Mouse (Mus musculus) heart, embryonic 13.5 days (tissue): Measurements from ENCODE around the gene Hps4. TPM values are rescaled to one million over a fixed set of nuclear protein-coding genes. Genes with fewer than 3 reads are reported as not detected.
A peak's percentile ranks its signal among the peaks of the same experiment; 100 is the strongest.

ENCODE experiments used
- ATAC-seq: fragments of 200-750 bp; cut with Nextera tagmentation; 2 replicates; pipeline ENCODE4 v1.8.0; 2017; ENCODE audit warnings: moderate TSS enrichment; ENCODE audit not compliant: insufficient number of reproducible peaks, low FRiP score, low TSS enrichment; ENCODE audit errors: extremely low read depth
- H3K27ac ChIP-seq: fragments of 300-500 bp; sonication (generic); replicated peaks from 2 replicates; pipeline ENCODE4 v1.5.1; 2015; ENCODE audit warnings: moderate library complexity, mild to moderate bottlenecking, inconsistent platforms
- H3K27me3 ChIP-seq: fragments of 300-500 bp; sonication (generic); replicated peaks from 2 replicates; pipeline ENCODE4 v1.6.1; 2015; ENCODE audit warnings: mild to moderate bottlenecking, inconsistent platforms
- H3K36me3 ChIP-seq: fragments of 300-500 bp; sonication (generic); 2 replicates; pipeline ENCODE4 v1.6.1; 2015; ENCODE audit warnings: mild to moderate bottlenecking, inconsistent platforms
- H3K4me1 ChIP-seq: fragments of 300-500 bp; sonication (generic); 2 replicates; pipeline ENCODE4 v1.6.1; 2015; ENCODE audit warnings: inconsistent platforms
- H3K4me2 ChIP-seq: fragments of 300-500 bp; sonication (generic); 2 replicates; pipeline ENCODE4 v1.6.1; 2015; ENCODE audit warnings: inconsistent platforms, mild to moderate bottlenecking, moderate library complexity
- H3K4me3 ChIP-seq: fragments of 300-500 bp; sonication (generic); 2 replicates; pipeline ENCODE4 v1.5.1; 2015; ENCODE audit warnings: moderate library complexity, mild to moderate bottlenecking, inconsistent platforms
- H3K9ac ChIP-seq: fragments of 300-500 bp; sonication (generic); 2 replicates; pipeline ENCODE4 v1.6.1; 2015; ENCODE audit warnings: inconsistent platforms, mild to moderate bottlenecking, moderate library complexity
- H3K9me3 ChIP-seq: fragments of 300-500 bp; sonication (generic); 2 replicates; pipeline ENCODE4 v1.6.1; 2016; ENCODE audit warnings: inconsistent platforms
- WGBS: fragments of 180-500 bp; shearing (Covaris S2); methylation state at CpG from one replicate; pipeline ENCODE4 v1.1.7; 2015; ENCODE audit warnings: mixed read lengths; 5-methylcytosine and 5-hydroxymethylcytosine counted together
- polyA plus RNA-seq: library from polyadenylated mRNA; unstranded; fragments of >200 nt; fragmentation: Nextera tagmentation; extraction: Ambion mirVana; gene quantifications from 2 replicates; pipeline ENCODE4 v1.2.1, GENCODE M21; 2015

The Hps4 gene
- polyA plus RNA-seq, 1 experiment from 2014 or later: 19.2 TPM

- ATAC-seq: no peak
- Histone ChIP-seq H3K36me3 (peaks cover 92% of the 10 kb centered on the region), H3K4me3 (no peak overlapping the region), H3K9me3 (no peaks in the 10 kb centered on the region), H3K4me1 (no peaks in the 10 kb centered on the region), H3K9ac (no peak overlapping the region), H3K27me3 (no peaks in the 10 kb centered on the region), H3K27ac (no peak overlapping the region), H3K4me2 (no peak overlapping the region)
- 87% methylated on average over 10 of the region's 10 CpGs for WGBS
These were observed 25.8 kb downstream of the Hps4 start for GRCm38 (mm10) chr5:112368666-112369065.

- H3K4me1 ChIP-seq: no peaks in the 10 kb centered on the region
- no peak overlapping the region for H3K4me2 ChIP-seq
- WGBS: 90% methylated on average over 13 of the region's 13 CpGs
- H3K27ac ChIP-seq: no peak overlapping the region
- no peak for ATAC-seq
- H3K36me3 ChIP-seq: peaks cover 90% of the 10 kb centered on the region
- H3K4me3 ChIP-seq: no peak overlapping the region
- no peaks in the 10 kb centered on the region for H3K27me3 ChIP-seq
- no peaks in the 10 kb centered on the region for H3K9me3 ChIP-seq
- H3K9ac ChIP-seq: no peak overlapping the region
These were observed 26.4 kb downstream of the Hps4 start for GRCm38 (mm10) chr5:112369326-112369725.

- Histone ChIP-seq H3K4me3 (no peak overlapping the region), H3K27me3 (no peaks in the 10 kb centered on the region), H3K4me2 (no peak overlapping the region), H3K4me1 (no peaks in the 10 kb centered on the region), H3K9ac (no peak overlapping the region), H3K36me3 (peaks cover 90% of the 10 kb centered on the region), H3K27ac (no peak overlapping the region), H3K9me3 (no peaks in the 10 kb centered on the region)
- 90% methylated on average over 12 of the region's 12 CpGs for WGBS
- no peak for ATAC-seq
These were observed 27.4 kb downstream of the Hps4 start for GRCm38 (mm10) chr5:112370236-112370813.

GRCm38 (mm10) chr5:112371933-112372332, 29.1 kb downstream of the Hps4 start:
- H3K36me3 ChIP-seq: peaks cover 89% of the 10 kb centered on the region

GRCm38 (mm10) chr5:112376111-112376510, 33.2 kb downstream of the Hps4 start:
- no peak for ATAC-seq
- H3K36me3 ChIP-seq: peaks cover 84% of the 10 kb centered on the region
- WGBS: 81% methylated on average over 4 of the region's 4 CpGs

More at GRCm38 (mm10) chr5:112371933-112372332, 29.1 kb downstream of the Hps4 start:
- Histone ChIP-seq H3K4me1 (no peaks in the 10 kb centered on the region), H3K9me3 (no peaks in the 10 kb centered on the region), H3K4me3 (no peak overlapping the region), H3K27me3 (no peaks in the 10 kb centered on the region), H3K9ac (no peak overlapping the region), H3K4me2 (no peak overlapping the region), H3K27ac (no peak overlapping the region)
- no peak for ATAC-seq
- WGBS: 76% methylated on average over 7 of the region's 7 CpGs

GRCm38 (mm10) chr5:112377380-112377779, 34.5 kb downstream of the Hps4 start:
- WGBS: 81% methylated on average over 1 of the region's 1 CpGs
- H3K4me3 ChIP-seq: no peak overlapping the region
- H3K4me1 ChIP-seq: 0 out of 2 replicates have a peak, but pooled peaks cover 7% of the 10 kb centered on the region
- H3K9me3 ChIP-seq: no peaks in the 10 kb centered on the region
- H3K36me3 ChIP-seq: peaks cover 72% of the 10 kb centered on the region
- no peak overlapping the region for H3K27ac ChIP-seq
- H3K9ac ChIP-seq: no peak overlapping the region
- ATAC-seq: no peak
- H3K27me3 ChIP-seq: no peaks in the 10 kb centered on the region
- H3K4me2 ChIP-seq: no peak overlapping the region

More at GRCm38 (mm10) chr5:112376111-112376510, 33.2 kb downstream of the Hps4 start:
- no peak overlapping the region for H3K27ac ChIP-seq
- no peaks in the 10 kb centered on the region for H3K27me3 ChIP-seq
- no peaks in the 10 kb centered on the region for H3K9me3 ChIP-seq
- no peak overlapping the region for H3K4me3 ChIP-seq
- no peak overlapping the region for H3K4me2 ChIP-seq
- 0 out of 2 replicates have a peak, but pooled peaks cover 2% of the 10 kb centered on the region for H3K4me1 ChIP-seq
- H3K9ac ChIP-seq: no peak overlapping the region

GRCm38 (mm10) chr5:112378716-112379115, 35.8 kb downstream of the Hps4 start:
- Histone ChIP-seq H3K27ac (no peak overlapping the region), H3K27me3 (no peaks in the 10 kb centered on the region), H3K9me3 (no peaks in the 10 kb centered on the region), H3K4me2 (no peak overlapping the region), H3K4me3 (no peak overlapping the region), H3K4me1 (0 out of 2 replicates have a peak, but pooled peaks cover 7% of the 10 kb centered on the region), H3K36me3 (peaks cover 60% of the 10 kb centered on the region), H3K9ac (no peak overlapping the region)
- ATAC-seq: no peak
- 80% methylated on average over 6 of the region's 6 CpGs for WGBS

GRCm38 (mm10) chr5:112381154-112381553, 38.3 kb downstream of the Hps4 start:
- no peak overlapping the region for H3K27ac ChIP-seq
- ATAC-seq: no peak
- no peak overlapping the region for H3K4me3 ChIP-seq
- no peak overlapping the region for H3K9ac ChIP-seq
- no peaks in the 10 kb centered on the region for H3K27me3 ChIP-seq
- no peaks in the 10 kb centered on the region for H3K9me3 ChIP-seq
- 0 out of 2 replicates have a peak, but pooled peaks cover 7% of the 10 kb centered on the region for H3K4me1 ChIP-seq
- H3K36me3 ChIP-seq: peaks cover 37% of the 10 kb centered on the region
- WGBS: 59% methylated on average over 11 of the region's 11 CpGs
- no peak overlapping the region for H3K4me2 ChIP-seq

GRCm38 (mm10) chr5:112382042-112382441, 39.2 kb downstream of the Hps4 start:
- no peaks in the 10 kb centered on the region for H3K9me3 ChIP-seq
- WGBS: 65% methylated on average over 6 of the region's 9 CpGs
- peaks cover 32% of the 10 kb centered on the region for H3K36me3 ChIP-seq
- no peak overlapping the region for H3K4me2 ChIP-seq
- ATAC-seq: no peak
- no peak overlapping the region for H3K9ac ChIP-seq
- H3K27ac ChIP-seq: no peak overlapping the region
- no peak overlapping the region for H3K4me3 ChIP-seq
- peaks cover under 1% of the 10 kb centered on the region; the same call in 1 of the 2 replicates for H3K27me3 ChIP-seq
- 0 out of 2 replicates have a peak, but pooled peaks cover 7% of the 10 kb centered on the region for H3K4me1 ChIP-seq

- H3K27me3 ChIP-seq: peaks cover 8% of the 10 kb centered on the region
- 0 out of 2 replicates have a peak, but pooled peaks cover 7% of the 10 kb centered on the region for H3K4me1 ChIP-seq
- H3K36me3 ChIP-seq: peaks cover 26% of the 10 kb centered on the region
- 64% methylated on average over 15 of the region's 17 CpGs for WGBS
- 0 out of 2 replicates have a peak overlapping the region, but pooled peaks have one; percentile 5 for H3K9ac ChIP-seq
- H3K9me3 ChIP-seq: no peaks in the 10 kb centered on the region
- ATAC-seq: no peak
- H3K4me3 ChIP-seq: no peak overlapping the region
- H3K27ac ChIP-seq: no peak overlapping the region
- H3K4me2 ChIP-seq: no peak overlapping the region
These were observed 39.9 kb downstream of the Hps4 start for GRCm38 (mm10) chr5:112382641-112383330.

- no peaks in the 10 kb centered on the region for H3K9me3 ChIP-seq
- no peak overlapping the region for H3K4me2 ChIP-seq
- H3K9ac ChIP-seq: no peak overlapping the region
- no peak overlapping the region for H3K27ac ChIP-seq
- 85% methylated on average over 13 of the region's 13 CpGs for WGBS
- peaks cover 5% of the 10 kb centered on the region for H3K36me3 ChIP-seq
- H3K27me3 ChIP-seq: peaks cover 27% of the 10 kb centered on the region
- H3K4me3 ChIP-seq: no peak overlapping the region
- no peak for ATAC-seq
- H3K4me1 ChIP-seq: 0 out of 2 replicates have a peak, but pooled peaks cover 7% of the 10 kb centered on the region
These were observed 42.1 kb downstream of the Hps4 start for GRCm38 (mm10) chr5:112384805-112385472.
